ENCODE assay signal across 8 mouse cellular contexts in the genomic region with DNA sequence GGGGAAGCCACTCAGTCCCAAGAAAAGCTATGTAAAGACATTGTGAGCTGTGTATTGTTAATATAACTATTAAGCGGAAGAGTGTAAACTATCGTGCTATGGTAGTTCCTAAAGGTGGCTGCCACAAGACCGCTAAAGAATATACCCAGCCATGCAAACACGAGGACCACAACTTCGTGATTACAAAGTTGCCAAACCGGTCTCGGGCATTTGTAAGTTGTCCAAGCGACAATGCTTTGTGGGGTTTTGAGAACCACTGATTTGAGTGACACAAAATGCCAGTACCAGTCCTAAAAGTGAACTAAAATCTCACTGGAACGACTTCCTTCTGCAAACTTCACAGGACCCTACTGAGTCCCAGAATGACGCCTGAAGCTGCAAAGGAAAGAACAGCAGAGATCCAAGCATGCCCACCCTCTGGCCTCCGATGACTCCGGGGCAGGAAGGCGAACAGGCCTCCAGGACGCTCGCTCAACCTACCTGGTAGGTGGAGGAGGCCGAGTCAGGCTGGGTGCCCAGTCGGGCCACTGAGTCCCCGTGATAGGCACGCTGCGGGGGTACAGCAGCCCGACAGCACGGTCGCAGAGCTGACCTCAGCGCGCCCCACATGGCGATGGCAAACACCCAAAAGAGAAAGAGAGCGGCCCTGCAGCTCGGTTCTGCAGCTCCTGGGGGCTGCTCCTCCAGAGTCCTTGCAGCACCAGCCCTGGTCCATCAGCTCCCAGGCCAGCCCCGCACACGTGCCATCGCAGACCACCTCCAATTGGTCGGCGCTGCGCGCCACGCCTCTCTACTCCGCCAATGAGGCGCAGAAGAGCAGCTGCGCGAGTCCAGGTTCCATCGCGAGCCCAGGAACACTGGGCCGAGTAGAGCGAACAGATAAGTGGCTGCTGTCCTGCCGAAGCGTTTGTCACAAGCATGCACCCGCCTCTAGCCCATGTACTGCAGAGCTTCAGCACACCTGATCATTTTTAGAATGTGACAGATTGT. TPM values are rescaled to one million over a fixed set of nuclear protein-coding genes. Genes with fewer than 3 reads are reported as not detected.
DNase-seq lines count a peak whose midpoint lies in the region; ATAC-seq and TF ChIP-seq lines count a peak whose summit lies in the region.

A gene (minus strand): TSS at position 734 of the 990 bp plus-strand sequence.

- H3K27me3 ChIP-seq in hindbrain, postnatal 0 days (ENCODE audit: insufficient read depth, low read length), result no peaks in the 10 kb centered on the region

- H3K4me2 ChIP-seq in hindbrain, postnatal 0 days (ENCODE audit: low read depth, low read length), result peak within 1 kb of the TSS; percentile 82

- H3K9ac ChIP-seq in hindbrain, postnatal 0 days (replicated peaks; ENCODE audit: low read length), result peak within 1 kb of the TSS; percentile 71

- peak within 1 kb of the TSS; percentile 95 for H3K27ac ChIP-seq in gastrocnemius, adult 2 months
- peak within 1 kb of the TSS; percentile 80 for H3K27ac ChIP-seq in hindbrain, postnatal 0 days
- H3K27ac ChIP-seq in left cerebral cortex, adult 2 months, result peak within 1 kb of the TSS; percentile 83

- peaks cover 5% of the 10 kb centered on the region; the same call in 1 of the 2 replicates for H3K36me3 ChIP-seq in hindbrain, postnatal 0 days (ENCODE audit: insufficient read depth, low read length)

- H3K9me3 ChIP-seq in hindbrain, postnatal 0 days (ENCODE audit: low read length), result no peaks in the 10 kb centered on the region

- H3K4me1 ChIP-seq in hindbrain, postnatal 0 days (ENCODE audit: insufficient read depth, low read length), result peaks cover 6% of the 10 kb centered on the region; the same call in 1 of the 2 replicates

- DNase-seq in ZHBTc4 (ENCODE audit: low read depth, low spot score), result peak; percentile 96
- peak; percentile 93 for DNase-seq in gastrocnemius, adult 2 months
- DNase-seq in hindbrain, postnatal 0 days (ENCODE audit: low spot score), result peak; percentile 97
- peak; percentile 76 to 83 for DNase-seq in left cerebral cortex, adult 2 months (ENCODE audit: extremely low spot score in 1 of 2, low spot score in 2 of 2)
- DNase-seq in right cerebral cortex, adult 2 months (ENCODE audit: low spot score in 2 of 2), result peak; percentile 75 to 81
- DNase-seq in urinary bladder, postnatal 14 days (ENCODE audit: low spot score), result peak; percentile 85

- 4% methylated on average over 46 of the region's 47 CpGs for WGBS in hindbrain, postnatal 0 days

- TF ChIP-seq CTCF in gastrocnemius, adult 2 months (IDR thresholded peaks at IDR 0.05), result no peak
- no peak for TF ChIP-seq CTCF in hindbrain, postnatal 0 days (IDR thresholded peaks at IDR 0.05; ENCODE audit: low read depth)
- TF ChIP-seq CTCF in left cerebral cortex, adult 2 months (IDR thresholded peaks at IDR 0.05), result no peak

- peak; percentile 100 for ATAC-seq in common myeloid progenitor, adult 5-6 weeks (replicated peaks; ENCODE audit: low read depth, poor library complexity, severe bottlenecking)
- peak; percentile 100 for ATAC-seq in hindbrain, postnatal 0 days
- peak; percentile 99 for ATAC-seq in megakaryocyte, adult 5-6 weeks (ENCODE audit: poor library complexity, severe bottlenecking)

- peak within 1 kb of the TSS; percentile 96 for H3K4me3 ChIP-seq in gastrocnemius, adult 2 months
- H3K4me3 ChIP-seq in hindbrain, postnatal 0 days (ENCODE audit: low read length), result peak within 1 kb of the TSS; percentile 66
- H3K4me3 ChIP-seq in left cerebral cortex, adult 2 months, result peak within 1 kb of the TSS; percentile 84

- intact Hi-C loops in gastrocnemius, adult 2 months (cut with DNase I), result no loop called here
- intact Hi-C loops in left cerebral cortex, adult 2 months (cut with DNase I), result no loop called here

RNA-seq across cellular contexts. Expression of the gene that starts here (rescaled TPM):
- 24.2 and 29.8 TPM in 2 replicates for total RNA-seq in common myeloid progenitor, adult 5-6 weeks (2017)
- 10 to 100 TPM; 30.4 to 42.8 TPM for total RNA-seq in gastrocnemius, adult 2 months (2021)
- 26.2 and 37.1 TPM in 2 replicates for total RNA-seq in hindbrain, postnatal 0 days (2014; rRNA removed)
- 38.1 and 41.2 TPM in 2 replicates for polyA plus RNA-seq in hindbrain, postnatal 0 days (2015; fragmentation: Nextera tagmentation; extraction: Ambion mirVana)
- total RNA-seq in left cerebral cortex, adult 2 months (2021), result 10 to 100 TPM; 22.9 to 26.9 TPM
- total RNA-seq in megakaryocyte, adult 5-6 weeks (2015), result 4.3 TPM in 2 replicates
- 6.0 and 9.6 TPM in 2 replicates for total RNA-seq in megakaryocyte, adult 5-6 weeks (2017)

Comparison
In these comparisons a context has a peak if more than half of its experiments do, and no peak if none do; other contexts are left out.
1. Peak in every context shown above with its lines: DNase-seq, ATAC-seq, H3K4me3 ChIP-seq and H3K27ac ChIP-seq.